Mouse (Mus musculus) hematopoietic multipotent progenitor cell, adult 10-12 weeks (in vitro differentiated cells): Measurements from ENCODE around the gene Gm49369. TPM values are rescaled to one million over a fixed set of nuclear protein-coding genes. Genes with fewer than 3 reads are reported as not detected.

Experiments
- polyA plus RNA-seq: library from polyadenylated mRNA; stranded (reverse); fragments of >175 nt; gene quantifications from 2 replicates; pipeline ENCODE4 v1.2.3, GENCODE M21; 2012; ENCODE audit warnings: low replicate concordance

Gm49369 gene
- polyA plus RNA-seq: 54.8 and 139 TPM in 2 replicates

GRCm38 (mm10) chr7:142382567-142382966 is at the start of gene Gm49369:
Gene Gm49369, minus strand, starts transcription at chr7:142382667.

GRCm38 (mm10) chr7:142387419-142388148 is 5.1 kb upstream of the Gm49369 start, which contains the start of gene Ctsd:
Gene Ctsd, minus strand, starts transcription at chr7:142388038.

GRCm38 (mm10) chr7:142373641-142374412 is 8.6 kb downstream of the Gm49369 start, which contains the start of gene Ifitm10:
Gene Ifitm10, minus strand, starts transcription at chr7:142373753.

Other genes with a start within 250 kb of the Gm49369 start
- not detected in 2 replicates for gene Gm39115, start 246.6 kb downstream of the Gm49369 start, polyA plus RNA-seq
- gene Gm45337, start 238.1 kb downstream of the Gm49369 start, polyA plus RNA-seq: not detected in 2 replicates
- not detected in 2 replicates for gene Gm29735, start 225.6 kb downstream of the Gm49369 start, polyA plus RNA-seq
- gene Gm4553, start 216.9 kb downstream of the Gm49369 start, polyA plus RNA-seq: not detected in 2 replicates
- gene Krtap5-2, start 206.7 kb downstream of the Gm49369 start, polyA plus RNA-seq: not detected in 2 replicates
- gene Gm10153, start 192.3 kb downstream of the Gm49369 start, polyA plus RNA-seq: not detected in 2 replicates
- gene Krtap5-3, start 181.3 kb downstream of the Gm49369 start, polyA plus RNA-seq: not detected in 2 replicates
- gene Gm7579, start 170.8 kb downstream of the Gm49369 start, polyA plus RNA-seq: not detected in 2 replicates
- not detected in 2 replicates for gene Krtap5-5, start 152.7 kb downstream of the Gm49369 start, polyA plus RNA-seq
- not detected in 2 replicates for gene Gm40460, start 141.6 kb downstream of the Gm49369 start, polyA plus RNA-seq
- not detected in 2 replicates for gene Gm2431, start 124.3 kb downstream of the Gm49369 start, polyA plus RNA-seq
- not detected in 2 replicates for gene Gm4559, start 108.3 kb downstream of the Gm49369 start, polyA plus RNA-seq
- not detected in 2 replicates for gene Krtap5-1, start 85.5 kb downstream of the Gm49369 start, polyA plus RNA-seq
- not detected in 2 replicates for gene Krtap5-4, start 79.1 kb downstream of the Gm49369 start, polyA plus RNA-seq
- 41.9 and 231 TPM in 2 replicates for gene Ifitm10, start 8.9 kb downstream of the Gm49369 start, polyA plus RNA-seq
- 105 and 131 TPM in 2 replicates for gene Ctsd, start 5.4 kb upstream of the Gm49369 start, polyA plus RNA-seq
- 0.15 and 1.6 TPM in 2 replicates for gene Syt8, start 52.2 kb upstream of the Gm49369 start, polyA plus RNA-seq
- gene Tnni2, start 59.1 kb upstream of the Gm49369 start, polyA plus RNA-seq: 2.4 and 11.7 TPM in 2 replicates
- gene Lsp1, start 78.1 kb upstream of the Gm49369 start, polyA plus RNA-seq: 568 and 613 TPM in 2 replicates
- gene Tnnt3, start 116.2 kb upstream of the Gm49369 start, polyA plus RNA-seq: 4.0 and 7.6 TPM in 2 replicates
- gene Mrpl23, start 150.0 kb upstream of the Gm49369 start, polyA plus RNA-seq: 12.9 and 28.3 TPM in 2 replicates